Mouse (Mus musculus) heart, adult 2 months (tissue): ENCODE measurements at regions not wholly inside any gene's neighbourhood (a gene's known extent, or its start where the extent isn't known, plus 50 kb on each side); places are given as distances from the start of the nearest gene placed in this dataset.

ENCODE experiments used
- CTCF ChIP-seq: fragments of 200-600 bp; IDR thresholded peaks from 2 replicates; pipeline ENCODE4 v1.8.1; 2022; ENCODE audit warnings: antibody characterized with exemption, mild to moderate bottlenecking, moderate library complexity
- POLR2A ChIP-seq: fragments of 200-500 bp; IDR thresholded peaks from 2 replicates; pipeline ENCODE4 v1.6.1; 2011; ENCODE audit warnings: mild to moderate bottlenecking, low read depth, low read length, control low read depth; ENCODE audit not compliant: insufficient read depth

DNA sequence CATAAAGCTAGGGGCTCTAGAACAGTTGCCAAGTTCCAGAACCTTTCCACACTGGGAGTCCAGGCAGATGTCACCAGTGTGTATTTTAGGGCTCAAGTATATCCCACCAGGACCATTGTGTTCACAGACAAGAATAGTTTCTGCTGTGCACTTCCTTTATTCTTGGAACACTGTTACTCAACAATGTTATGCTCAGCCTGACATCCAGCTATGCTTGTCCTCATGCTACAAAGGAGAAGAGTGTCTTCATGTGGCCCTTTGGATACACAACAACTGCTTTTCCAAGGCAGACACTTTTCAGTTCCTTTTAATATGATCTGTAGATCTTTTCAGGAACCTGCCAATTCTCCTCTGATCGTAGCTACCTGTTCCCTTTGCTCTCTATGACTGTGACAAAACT is 270.4 kb upstream of the Dab2 start:
- TF ChIP-seq POLR2A: no peak
- no peak for TF ChIP-seq CTCF
